Mouse (Mus musculus) spleen, postnatal 4 days (tissue): ENCODE measurements around the gene Ruvbl1.
A peak's percentile ranks its signal among the peaks of the same experiment; 100 is the strongest.

Experiments
- DNase-seq, 2 experiments: peaks; one replicate each; pipeline ENCODE4 v3.0.0; 2022; ENCODE audit warnings: low spot score in 2 of 2

Gene Ruvbl1

DNA sequence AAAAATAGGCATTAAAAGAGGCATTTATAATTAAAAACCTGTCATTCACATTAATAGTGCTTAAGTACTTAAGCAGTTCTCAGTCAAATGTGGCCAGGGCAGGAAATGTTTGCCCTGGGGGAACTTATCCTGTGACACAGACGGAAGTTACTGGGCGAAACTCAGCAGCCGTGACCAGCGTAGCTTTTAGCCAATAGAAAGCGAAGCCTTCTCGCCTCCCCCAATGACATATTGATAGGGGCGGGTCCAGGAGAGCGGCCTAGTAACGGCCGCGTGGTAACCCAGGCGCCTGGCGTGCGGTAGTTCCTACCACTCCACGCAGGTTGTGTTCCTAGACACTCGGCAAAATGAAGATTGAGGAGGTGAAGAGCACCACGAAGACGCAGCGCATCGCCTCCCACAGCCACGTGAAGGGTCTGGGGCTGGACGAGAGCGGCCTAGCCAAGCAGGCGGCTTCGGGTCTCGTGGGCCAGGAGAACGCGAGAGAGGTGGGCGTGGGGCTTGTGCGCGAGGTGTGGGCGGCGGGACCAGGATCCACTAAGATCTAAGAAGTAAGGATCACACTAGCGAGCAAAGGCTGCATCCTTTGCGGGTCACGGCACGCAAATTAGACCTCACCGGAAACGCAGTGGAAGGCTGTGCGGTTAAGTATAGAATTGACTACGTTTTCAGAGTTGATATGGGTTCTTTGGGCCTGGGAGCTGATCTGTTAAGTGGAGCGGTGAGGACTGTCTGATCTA lies at the start of gene Ruvbl1:
Gene Ruvbl1 (plus strand): TSS at position 229 of the 740 bp plus-strand sequence.
- peak; percentile 90 to 93 for DNase-seq

DNA sequence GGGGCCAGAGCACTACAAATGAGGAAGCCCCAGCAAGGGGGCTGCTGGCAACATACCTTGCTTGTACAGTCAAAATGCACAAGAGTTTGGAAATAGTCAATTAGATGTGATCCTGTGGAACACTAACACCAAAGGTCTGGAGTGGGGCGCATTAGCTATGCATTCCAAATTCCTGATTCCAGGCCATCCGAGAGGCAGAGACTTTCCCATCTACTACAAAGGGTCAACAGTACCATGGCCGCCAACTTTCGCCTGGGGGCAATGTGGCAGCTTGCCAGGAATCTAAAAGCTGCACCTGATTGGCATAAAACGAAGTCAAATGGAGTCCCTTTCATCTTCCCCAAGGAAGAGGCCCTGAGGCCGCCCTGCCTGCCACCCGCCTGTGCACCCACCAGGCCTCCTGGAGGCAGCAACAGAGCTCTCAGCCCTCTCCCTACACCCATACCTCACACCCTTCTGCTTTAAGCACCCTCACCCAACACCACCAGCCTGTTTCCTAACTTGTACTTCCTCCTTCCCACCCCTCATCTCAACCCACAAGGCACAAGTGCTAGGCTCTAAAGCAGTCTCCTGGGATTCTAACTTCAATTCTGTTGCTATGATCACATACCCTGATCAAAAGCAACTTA lies 49.0 kb upstream of the Ruvbl1 start:
- DNase-seq = no peak

DNA sequence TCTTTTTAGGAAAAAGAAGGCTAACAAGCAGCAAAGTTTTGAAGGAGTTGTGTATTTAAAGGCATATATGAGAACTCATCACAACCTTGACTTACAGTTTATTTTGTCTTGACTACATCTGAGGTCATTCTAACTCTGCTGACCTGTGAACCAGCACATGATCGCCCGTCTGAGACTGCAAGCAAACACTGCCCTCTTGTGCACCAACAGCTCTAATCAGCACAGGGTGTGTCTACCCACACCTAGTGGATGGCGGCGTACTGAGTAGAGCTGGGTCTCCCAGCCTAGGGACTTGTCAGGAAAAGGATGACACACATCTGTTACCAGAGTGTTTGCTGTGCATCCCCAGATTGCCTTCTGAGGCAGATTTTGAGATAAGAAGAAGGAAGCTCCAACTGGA lies 34.0 kb upstream of the Ruvbl1 start:
- DNase-seq = peak in 1 of 2 experiments; percentile 25

DNA sequence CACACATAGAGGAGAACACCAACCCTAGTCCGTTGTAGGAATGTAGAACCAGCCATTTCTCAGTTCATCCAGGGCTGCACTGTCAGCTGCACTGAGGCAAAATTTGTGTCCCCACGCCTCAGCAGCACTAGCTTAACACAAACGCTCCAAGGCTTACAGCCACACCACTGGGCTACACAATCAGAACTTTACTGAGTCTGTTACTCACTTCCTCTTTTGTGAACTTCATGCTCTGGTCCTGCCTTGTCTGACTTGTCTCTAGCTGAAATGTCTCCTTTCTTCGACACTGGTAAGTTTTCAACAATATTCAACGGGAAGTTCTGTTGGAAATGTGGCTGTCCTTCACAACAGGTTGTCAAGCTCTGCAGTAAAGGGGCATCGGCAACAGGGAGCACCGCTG lies 29.6 kb upstream of the Ruvbl1 start:
- no peak for DNase-seq

DNA sequence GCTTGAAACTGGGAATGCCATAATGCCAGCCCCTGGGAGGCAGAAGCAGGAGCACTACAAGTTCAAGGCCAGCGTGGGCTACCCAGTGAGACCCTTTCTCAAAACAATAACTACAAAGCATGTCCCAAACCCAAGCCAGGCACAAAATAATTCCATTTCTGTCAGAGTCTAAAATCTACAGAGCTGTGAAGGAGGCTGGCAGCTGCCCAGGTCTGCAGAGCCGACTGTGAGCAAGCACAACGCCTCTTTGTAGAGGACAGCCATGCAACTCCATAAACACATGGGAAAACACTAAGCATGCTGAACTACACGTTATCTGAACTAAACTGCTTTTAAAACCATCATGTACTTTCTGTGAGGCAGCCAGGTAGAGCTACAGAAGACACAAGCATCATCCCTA lies 26.2 kb upstream of the Ruvbl1 start:
- DNase-seq = no peak

DNA sequence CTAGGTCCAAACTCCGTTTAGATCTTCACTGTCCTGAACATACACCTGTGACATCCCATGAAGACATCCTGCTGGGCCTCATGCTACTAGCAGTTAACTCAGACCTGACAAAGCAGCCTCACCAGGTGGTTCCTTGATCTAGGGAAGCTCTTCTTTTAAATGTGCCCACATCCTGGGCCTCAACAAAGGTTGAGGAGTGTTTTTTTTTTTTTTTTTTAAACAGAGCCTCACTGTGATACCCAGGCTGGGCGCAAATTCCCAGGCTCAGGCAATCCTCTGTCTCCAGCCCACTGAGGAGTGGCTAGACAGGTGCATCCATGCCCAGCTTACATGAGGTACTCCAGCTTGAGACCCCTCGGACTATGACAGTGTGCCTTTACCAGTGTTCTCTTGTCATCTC lies 22.7 kb upstream of the Ruvbl1 start:
- no peak for DNase-seq

DNA sequence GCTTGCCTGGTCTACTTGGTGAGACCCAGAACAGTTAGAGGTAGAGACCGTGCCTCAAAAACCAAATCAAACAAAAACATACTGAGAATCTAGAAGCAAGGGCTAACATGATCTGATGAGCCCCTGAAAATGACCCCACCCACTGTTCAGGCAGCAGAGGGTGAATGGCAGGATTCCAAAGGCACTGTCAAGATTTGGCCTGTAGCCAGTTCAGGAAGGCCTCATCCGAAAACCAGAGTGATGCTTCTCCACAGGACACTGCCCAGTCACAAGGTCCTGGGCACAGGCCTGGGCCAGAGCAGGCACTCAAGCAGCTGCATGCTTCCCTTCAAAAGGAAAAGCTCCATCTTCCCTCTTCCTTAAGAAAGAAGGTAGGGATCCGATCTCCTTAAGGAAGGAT lies 21.8 kb upstream of the Ruvbl1 start:
- peak in 1 of 2 experiments; percentile 22 for DNase-seq

DNA sequence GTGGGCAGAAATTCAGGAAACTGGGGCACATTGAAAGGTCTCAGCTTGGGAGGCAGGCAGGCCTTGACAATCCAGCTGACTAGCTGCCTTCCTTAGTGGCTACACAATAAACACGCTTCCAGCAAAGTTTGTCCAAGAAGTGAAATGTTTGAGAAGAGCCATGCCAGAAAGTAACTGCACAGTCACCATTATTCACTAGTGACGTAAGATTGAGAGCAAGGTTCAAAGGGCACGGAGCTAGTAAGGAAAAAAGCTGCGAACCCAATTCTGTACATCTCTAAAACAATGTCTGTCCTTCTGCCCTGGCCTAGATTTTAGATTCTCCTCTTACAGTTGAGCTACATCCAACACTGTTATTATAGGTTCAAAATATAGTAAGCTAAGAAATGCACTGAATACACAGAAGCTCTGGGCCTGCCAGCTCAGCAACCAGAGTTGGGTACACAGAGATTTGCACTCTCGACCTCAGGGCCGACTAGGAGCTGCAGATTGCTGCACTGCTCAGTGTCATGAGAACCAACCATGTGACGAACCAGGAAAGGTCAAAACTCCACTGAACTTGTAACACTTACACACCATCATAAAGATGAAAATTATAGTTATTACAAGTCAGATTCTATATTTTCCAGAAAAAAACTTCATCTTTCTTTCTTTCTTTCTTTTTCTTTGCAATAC lies 21.0 kb upstream of the Ruvbl1 start:
- DNase-seq = no peak

DNA sequence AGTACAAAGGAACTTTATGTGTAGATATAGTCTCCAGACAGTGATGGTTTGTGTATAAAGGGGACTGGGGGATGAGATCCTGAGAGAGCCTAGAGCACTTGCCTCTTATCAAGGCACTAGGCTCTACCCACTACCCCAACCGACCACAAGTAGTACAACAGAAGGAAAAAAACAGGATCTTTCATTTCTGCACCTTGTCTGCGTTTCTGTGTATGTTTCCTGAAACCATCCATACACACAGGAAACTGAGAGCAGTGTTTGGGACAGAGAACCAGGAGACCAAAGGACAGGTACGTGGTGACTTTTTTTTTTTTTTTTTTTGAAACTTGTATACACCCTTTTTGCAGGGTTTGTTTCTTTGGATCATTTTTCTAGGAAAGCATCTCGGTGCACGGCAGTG lies 19.5 kb upstream of the Ruvbl1 start:
- DNase-seq = no peak

DNA sequence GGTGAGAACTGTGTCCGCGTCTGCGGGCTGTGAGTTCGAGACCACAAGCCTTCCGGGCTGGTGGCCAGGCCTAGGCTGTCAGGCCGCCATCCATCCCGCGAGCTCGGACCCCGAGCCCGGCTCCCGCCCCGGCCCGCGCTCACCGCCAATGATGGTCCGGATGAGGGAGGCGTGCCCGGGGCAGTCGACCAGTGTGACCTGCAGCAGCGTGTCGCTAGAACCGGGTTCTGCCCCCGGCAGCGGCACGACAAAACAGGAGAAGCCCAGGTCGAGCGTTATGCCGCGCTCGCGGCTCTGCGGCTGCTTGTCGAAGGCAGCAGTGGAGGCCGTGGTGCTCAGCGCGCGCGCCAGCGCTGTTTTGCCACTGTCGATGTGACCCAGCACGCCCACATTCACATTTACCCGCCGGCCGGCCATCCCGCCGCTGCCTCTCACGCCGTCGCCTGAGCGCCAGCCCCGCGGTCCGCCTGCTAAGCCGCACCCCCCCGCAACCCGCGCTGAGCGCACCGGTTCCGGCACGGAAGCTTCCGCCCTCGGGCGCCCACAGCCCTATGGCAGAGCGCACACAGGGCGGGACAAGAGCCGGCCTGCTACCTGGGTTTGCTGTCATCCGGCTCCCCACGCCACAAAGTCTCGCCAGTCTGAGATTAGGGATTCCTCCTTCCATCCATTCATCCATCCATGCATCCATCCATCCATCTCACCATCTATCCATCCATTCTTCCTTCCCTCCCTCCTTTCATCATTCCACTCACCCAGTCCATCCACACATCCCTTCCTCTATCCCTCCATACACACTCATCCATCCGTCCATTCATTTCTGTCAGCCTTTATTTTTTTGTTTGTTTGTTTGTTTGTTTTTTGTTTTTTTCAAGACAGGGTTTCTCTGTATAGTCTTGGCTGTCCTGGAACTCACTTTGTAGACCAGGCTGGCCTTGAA lies 18.9 kb upstream of the Ruvbl1 start, which contains the start of gene Eefsec:
Gene Eefsec (minus strand): TSS at position 477 of the 940 bp plus-strand sequence.
- DNase-seq = peak; percentile 86 to 96

DNA sequence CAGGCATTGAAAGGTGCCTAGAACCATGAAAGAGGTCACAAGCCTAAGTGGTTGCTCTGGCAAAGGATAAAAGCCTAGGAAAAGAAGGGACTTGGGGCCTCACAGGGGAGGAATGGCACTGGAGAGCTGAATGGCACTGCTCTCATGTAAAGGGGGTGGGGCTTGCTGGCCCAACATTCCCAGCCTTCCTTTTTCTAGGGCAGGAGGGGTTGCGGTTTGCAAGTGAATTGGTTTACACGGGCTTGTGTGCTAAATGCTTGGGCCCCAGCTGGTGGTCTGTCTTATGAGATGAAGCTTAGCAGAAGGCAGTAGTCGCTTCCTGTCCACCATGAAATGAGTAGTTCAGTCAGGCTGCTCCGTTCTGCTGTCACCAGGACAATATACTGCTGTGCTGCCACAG lies 17.8 kb upstream of the Ruvbl1 start:
- no peak for DNase-seq

DNA sequence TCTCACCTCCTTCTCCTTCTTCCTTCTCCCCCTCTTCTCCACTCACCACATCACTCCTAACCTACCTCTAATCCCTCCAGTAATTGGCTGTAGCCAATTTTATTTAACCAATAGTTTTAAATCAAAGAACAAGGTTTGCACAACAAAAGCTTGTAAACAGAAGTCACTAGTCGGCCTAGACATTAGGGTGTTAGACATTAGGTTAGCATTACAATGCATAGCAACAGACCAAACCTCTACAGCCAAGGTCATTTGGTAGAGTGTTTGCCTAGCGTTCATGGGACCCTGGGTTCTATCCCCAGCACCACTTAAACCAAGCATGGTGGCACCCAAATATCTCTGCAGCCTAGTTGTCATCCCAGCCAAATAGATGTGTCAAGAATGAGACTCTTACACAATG lies 10.7 kb upstream of the Ruvbl1 start:
- no peak for DNase-seq

DNA sequence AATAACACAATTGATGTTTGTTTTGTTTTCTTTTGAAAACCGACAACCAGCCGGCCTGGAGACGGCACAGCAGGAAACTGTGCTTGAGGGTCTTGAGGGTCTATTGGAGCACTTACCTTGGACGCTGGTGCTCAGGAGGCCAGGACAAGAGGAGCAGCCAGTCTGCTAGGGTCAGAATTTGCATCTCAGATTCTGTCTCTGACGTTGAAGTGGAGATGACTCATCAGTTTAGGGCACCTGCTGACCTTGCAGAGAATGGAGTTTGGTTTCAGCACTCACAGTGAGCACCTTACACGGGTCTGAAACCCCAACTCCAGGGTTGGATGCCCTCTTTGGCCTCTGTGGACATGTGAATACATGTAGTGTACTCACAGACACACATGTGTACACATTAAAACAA lies 4.7 kb downstream of the Ruvbl1 start:
- DNase-seq = no peak

DNA sequence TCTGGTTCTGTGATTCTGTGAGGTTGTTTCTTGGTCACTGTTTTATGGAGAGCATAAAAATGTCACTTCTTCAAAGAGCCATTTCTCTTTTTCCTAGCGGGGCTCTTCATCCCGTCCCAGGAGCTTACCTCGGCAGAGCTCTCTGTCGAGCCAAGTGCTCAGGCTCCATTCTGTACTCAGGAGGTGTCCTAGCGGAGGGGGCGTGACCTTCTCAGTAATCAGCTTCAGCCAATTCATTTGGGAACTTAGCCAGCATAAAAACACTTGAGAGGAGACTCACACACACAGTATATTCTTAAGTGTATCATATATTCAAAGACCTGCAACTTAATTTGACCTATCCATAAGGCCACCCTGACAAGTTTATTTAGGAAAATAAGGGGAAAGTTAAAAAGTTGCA lies 15.2 kb downstream of the Ruvbl1 start:
- DNase-seq = no peak

DNA sequence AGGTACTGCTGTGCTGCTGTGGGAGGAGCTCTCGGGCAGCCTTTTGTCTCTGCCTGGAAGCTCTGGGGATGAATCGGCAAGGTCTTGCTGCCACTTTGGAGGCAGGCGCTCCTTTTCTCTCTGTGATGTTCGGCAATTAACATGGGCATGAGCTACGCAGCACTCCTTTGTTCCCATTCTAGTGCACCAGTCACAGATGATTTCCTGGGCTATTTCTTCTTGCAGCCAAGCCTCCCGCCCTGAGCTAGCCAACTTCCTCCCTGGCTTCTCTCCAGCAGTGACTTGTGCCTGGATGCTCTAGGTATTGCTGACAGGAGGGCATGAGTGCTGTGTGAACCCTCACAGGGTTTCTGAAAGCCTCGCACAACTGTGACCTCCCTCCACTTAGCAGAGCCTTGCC lies 17.9 kb downstream of the Ruvbl1 start:
- no peak for DNase-seq

DNA sequence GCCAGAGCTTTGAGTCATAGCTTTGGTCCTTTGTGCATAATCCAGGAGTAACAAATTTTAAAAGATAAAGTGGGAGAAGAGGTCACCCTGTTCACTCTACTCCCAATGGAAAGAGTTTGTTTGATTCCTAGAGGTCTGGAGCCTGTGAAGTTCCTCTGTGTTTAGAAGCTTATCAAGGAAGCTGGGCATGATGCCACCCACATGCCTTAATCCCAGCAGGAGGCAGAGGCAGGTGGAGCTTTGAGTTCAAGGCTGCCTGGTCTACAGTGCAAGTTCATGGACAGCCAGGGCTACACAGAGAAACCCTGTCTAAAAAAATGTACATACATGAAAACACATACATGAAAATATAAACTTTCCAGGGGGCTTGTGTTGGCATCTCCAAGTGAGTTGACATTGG lies 18.7 kb downstream of the Ruvbl1 start:
- DNase-seq = no peak

DNA sequence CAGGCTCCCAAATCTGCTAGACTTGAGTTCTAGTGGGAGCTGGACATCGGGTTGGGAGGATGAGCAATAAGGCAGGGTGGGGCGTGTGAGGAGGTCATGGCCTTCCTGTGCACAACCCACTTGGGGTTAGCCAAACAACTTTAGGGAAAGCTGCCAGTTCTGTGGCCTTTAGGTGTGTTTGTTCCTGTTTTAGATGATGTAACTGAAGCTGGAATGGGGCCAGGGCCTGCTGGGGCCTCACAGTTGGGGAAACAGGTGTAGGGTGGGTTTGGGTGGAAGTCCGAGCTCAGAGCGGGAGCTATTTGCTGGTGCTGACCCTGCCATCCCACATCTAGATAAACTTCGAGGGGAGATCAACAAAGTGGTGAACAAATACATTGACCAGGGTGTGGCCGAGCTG lies 20.2 kb downstream of the Ruvbl1 start:
- no peak for DNase-seq

DNA sequence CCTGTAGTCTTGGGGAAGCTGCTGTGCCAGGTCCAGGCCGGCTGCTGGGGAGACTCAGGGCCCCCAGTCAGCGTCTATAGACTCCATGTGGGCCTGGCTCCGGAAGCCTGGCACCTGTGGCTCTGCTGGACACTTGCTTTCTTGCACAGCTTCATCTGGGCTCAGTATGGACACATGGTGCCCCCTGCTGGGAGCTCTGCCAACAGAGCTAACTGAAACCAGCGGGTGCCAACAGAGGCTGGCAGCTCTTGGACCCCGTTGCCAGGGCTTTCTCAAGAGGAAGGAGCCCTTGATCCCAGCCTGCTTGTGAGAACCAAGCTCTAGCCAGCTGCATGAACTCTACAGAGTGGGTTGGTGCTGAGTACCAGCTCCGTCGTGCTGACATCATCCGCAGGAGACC lies 21.7 kb downstream of the Ruvbl1 start:
- peak; percentile 39 to 75 for DNase-seq

DNA sequence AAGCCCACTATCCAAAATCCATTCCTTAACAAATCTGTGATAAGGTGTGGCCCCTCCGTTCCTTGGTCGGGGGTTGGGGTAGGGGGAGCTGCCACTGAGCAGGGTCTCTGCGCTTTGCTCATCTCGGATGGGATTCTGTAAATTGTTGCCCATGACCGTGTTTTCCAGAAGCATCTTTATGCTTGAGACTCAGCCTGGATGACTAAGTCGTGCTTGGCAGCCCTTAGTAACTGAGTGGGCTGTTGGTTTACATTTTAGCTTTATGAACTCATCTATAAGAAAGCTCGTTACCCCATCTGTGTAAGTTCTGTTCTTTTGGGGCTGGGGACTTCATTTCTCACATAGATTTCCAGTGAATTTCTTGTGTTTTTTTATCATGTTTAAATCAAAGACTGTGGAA lies 23.8 kb downstream of the Ruvbl1 start:
- DNase-seq = no peak

DNA sequence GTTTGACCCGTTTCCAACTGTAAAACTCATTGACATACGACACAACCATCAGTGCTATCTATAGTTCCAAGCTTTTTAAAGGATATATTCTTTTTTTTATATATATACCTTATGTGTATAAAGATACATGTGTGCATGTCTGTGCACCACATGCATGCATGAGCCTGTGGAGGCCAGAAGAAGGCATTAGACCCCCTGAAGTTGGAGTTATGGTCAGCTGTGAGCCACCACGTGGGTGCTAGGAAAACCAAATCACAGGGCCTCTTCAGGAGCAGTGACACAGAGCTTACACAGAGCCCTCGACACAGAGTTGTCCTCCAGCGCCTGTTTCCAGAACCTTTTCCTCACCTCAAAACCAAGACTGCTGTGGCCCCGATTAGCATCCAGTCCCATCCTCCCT lies 24.6 kb downstream of the Ruvbl1 start:
- no peak for DNase-seq

DNA sequence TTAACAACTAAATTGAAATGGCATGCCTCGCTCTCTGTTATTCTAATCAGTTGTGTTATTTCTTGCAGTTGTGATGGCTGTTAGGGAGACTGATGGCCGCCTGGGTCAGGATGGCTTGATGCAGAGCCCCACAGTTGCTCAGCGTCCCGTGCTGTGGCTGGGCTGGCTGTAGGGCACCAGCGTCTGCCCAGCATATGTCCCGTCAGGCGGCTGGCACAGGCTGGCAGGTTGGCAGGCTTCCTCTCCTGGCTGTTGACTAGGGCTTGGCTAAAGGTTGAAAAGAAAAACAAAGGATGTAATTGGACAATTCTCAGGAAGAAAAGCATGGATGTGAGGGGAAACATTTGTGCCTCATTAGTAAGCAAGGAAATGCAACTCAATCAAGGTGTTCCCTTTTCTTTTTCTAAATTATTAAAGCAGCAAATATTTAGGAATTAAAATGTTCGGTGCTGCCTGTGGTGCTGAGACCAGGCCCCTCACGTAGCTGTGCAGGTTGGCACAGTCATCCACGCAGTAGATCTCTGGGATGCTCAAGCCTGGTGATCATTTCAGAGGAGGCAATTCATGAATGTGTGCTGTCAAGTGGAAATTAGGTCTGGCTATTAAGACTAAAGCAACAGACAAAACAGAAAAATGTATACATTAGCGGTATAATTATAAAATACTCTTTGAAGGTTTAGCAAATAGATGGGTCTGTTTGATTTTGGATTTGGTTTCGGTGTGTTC lies 25.6 kb downstream of the Ruvbl1 start:
- DNase-seq = no peak
